In genomic region chr1:178241884-178242508, GRCm38 (mm10) we compare ENCODE assay signal across 10 mouse cellular contexts. TPM values are rescaled to one million over a fixed set of nuclear protein-coding genes. Genes with fewer than 3 reads are reported as not detected.
DNase-seq lines count a peak whose midpoint lies in the region; ATAC-seq and TF ChIP-seq lines count a peak whose summit lies in the region.
"Had no signal": no experiment of that assay in that cellular context is flagged by ENCODE, and none has a peak within 500 bp of the region (broad histone marks: within the 10 kb centered on the region; RNA-seq: fewer than 3 reads in every experiment).

No protein-coding gene starts in this region.

- H3K27ac ChIP-seq in forebrain, postnatal 0 days (ENCODE audit: low read depth, low read length) = no peak overlapping the region
- H3K27ac ChIP-seq in forebrain, embryonic 13.5 days = no peak overlapping the region
- H3K27ac ChIP-seq in thymus, adult 2 months (ENCODE audit: control insufficient read depth, insufficient read depth, low read length) = no peak overlapping the region
- H3K27ac ChIP-seq in liver, embryonic 11.5 days (ENCODE audit: low read depth, low read length) = no peak overlapping the region
- H3K27ac ChIP-seq: embryonic facial prominence, embryonic 12.5 days; heart, embryonic 13.5 days had no signal

- DNase-seq in forebrain, postnatal 0 days = no peak
- DNase-seq in thymus, adult 2 months = peak; percentile 21
- no peak for DNase-seq in thymus, adult 18-20 months
- no peak for DNase-seq in liver, embryonic 11.5 days (ENCODE audit: low spot score)
- DNase-seq in left cerebral cortex, postnatal 4 days = no peak
- DNase-seq in gastrocnemius, adult 8-10 months (ENCODE audit: low spot score in 2 of 2) = no peak
- DNase-seq in right cerebral cortex, postnatal 10 days (ENCODE audit: low spot score in 2 of 2) = no peak

- ATAC-seq in forebrain, postnatal 0 days = 0 out of 2 replicates have a peak, but pooled peaks have one; percentile 25
- no peak for ATAC-seq in forebrain, embryonic 13.5 days
- ATAC-seq in liver, embryonic 11.5 days (replicated peaks; ENCODE audit: low FRiP score) = peak; percentile 45

- intact Hi-C loops in left cerebral cortex, postnatal 4 days (cut with DNase I) = no loop called here

- no peaks in the 10 kb centered on the region for H3K9me3 ChIP-seq in forebrain, postnatal 0 days (ENCODE audit: low read length)
- H3K9me3 ChIP-seq in forebrain, embryonic 13.5 days (replicated peaks) = no peaks in the 10 kb centered on the region
- no peaks in the 10 kb centered on the region for H3K9me3 ChIP-seq in liver, embryonic 11.5 days (ENCODE audit: control insufficient read depth, low read length)
- H3K9me3 ChIP-seq: embryonic facial prominence, embryonic 12.5 days; heart, embryonic 13.5 days had no signal

- TF ChIP-seq CTCF in forebrain, postnatal 0 days (IDR thresholded peaks at IDR 0.05; ENCODE audit: low read depth) = peak; percentile 52
- no peak for TF ChIP-seq CTCF in thymus, adult 2 months (IDR thresholded peaks at IDR 0.05; ENCODE audit: borderline replicate concordance, control insufficient read depth, extremely low read depth, insufficient read depth, low read length, poor library complexity)

- H3K36me3 ChIP-seq in forebrain, postnatal 0 days (ENCODE audit: insufficient read depth) = peaks cover 13% of the 10 kb centered on the region
- peaks cover 15% of the 10 kb centered on the region for H3K36me3 ChIP-seq in forebrain, embryonic 13.5 days (ENCODE audit: poor library complexity, severe bottlenecking)
- 0 out of 2 replicates have a peak, but pooled peaks cover 7% of the 10 kb centered on the region for H3K36me3 ChIP-seq in thymus, adult 2 months (ENCODE audit: control insufficient read depth, insufficient read depth, low read length)
- H3K36me3 ChIP-seq in liver, embryonic 11.5 days (ENCODE audit: control insufficient read depth, insufficient read depth, low read length) = peaks cover 5% of the 10 kb centered on the region; the same call in 1 of the 2 replicates

- H3K9ac ChIP-seq in forebrain, postnatal 0 days = no peak overlapping the region
- no peak overlapping the region for H3K9ac ChIP-seq in forebrain, embryonic 13.5 days
- no peak overlapping the region for H3K9ac ChIP-seq in liver, embryonic 11.5 days (ENCODE audit: low read depth, low read length)
- H3K9ac ChIP-seq: embryonic facial prominence, embryonic 12.5 days; heart, embryonic 13.5 days had no signal

- TF ChIP-seq POLR2A in thymus, adult 2 months (IDR thresholded peaks at IDR 0.05; ENCODE audit: control insufficient read depth, extremely low read depth, insufficient read depth, low read length, poor library complexity) = no peak

- no peak overlapping the region for H3K4me3 ChIP-seq in forebrain, postnatal 0 days (ENCODE audit: low read depth, low read length)
- H3K4me3 ChIP-seq in forebrain, embryonic 13.5 days = no peak overlapping the region
- no peak overlapping the region for H3K4me3 ChIP-seq in thymus, adult 2 months (ENCODE audit: control insufficient read depth, insufficient read depth, low read length)
- H3K4me3 ChIP-seq in liver, embryonic 11.5 days (ENCODE audit: low read depth, low read length) = no peak overlapping the region
- H3K4me3 ChIP-seq: embryonic facial prominence, embryonic 12.5 days; heart, embryonic 13.5 days had no signal

- no peak overlapping the region for H3K4me2 ChIP-seq in forebrain, postnatal 0 days (ENCODE audit: low read depth)
- no peak overlapping the region for H3K4me2 ChIP-seq in forebrain, embryonic 13.5 days
- H3K4me2 ChIP-seq in liver, embryonic 11.5 days = no peak overlapping the region
- H3K4me2 ChIP-seq: embryonic facial prominence, embryonic 12.5 days; heart, embryonic 13.5 days had no signal

- H3K4me1 ChIP-seq in forebrain, postnatal 0 days (ENCODE audit: insufficient read depth) = no peaks in the 10 kb centered on the region
- no peaks in the 10 kb centered on the region for H3K4me1 ChIP-seq in forebrain, embryonic 13.5 days
- no peaks in the 10 kb centered on the region for H3K4me1 ChIP-seq in thymus, adult 2 months (replicated peaks; ENCODE audit: control insufficient read depth, insufficient read depth, low read length)
- H3K4me1 ChIP-seq in liver, embryonic 11.5 days (replicated peaks; ENCODE audit: control insufficient read depth, insufficient read depth, low read length) = no peaks in the 10 kb centered on the region
- H3K4me1 ChIP-seq: embryonic facial prominence, embryonic 12.5 days; heart, embryonic 13.5 days had no signal

- 97% methylated on average over 1 of the region's 1 CpGs for WGBS in forebrain, postnatal 0 days
- WGBS in forebrain, embryonic 13.5 days = 93% methylated on average over 1 of the region's 1 CpGs
- 100% methylated on average over 1 of the region's 1 CpGs for WGBS in thymus, adult 2 months
- 97% methylated on average over 1 of the region's 1 CpGs for WGBS in liver, embryonic 11.5 days

- no peaks in the 10 kb centered on the region for H3K27me3 ChIP-seq in forebrain, postnatal 0 days (ENCODE audit: insufficient read depth, low read length)
- H3K27me3 ChIP-seq in forebrain, embryonic 13.5 days = no peaks in the 10 kb centered on the region
- H3K27me3 ChIP-seq in thymus, adult 2 months (ENCODE audit: control insufficient read depth, insufficient read depth, low read length) = no peaks in the 10 kb centered on the region
- no peaks in the 10 kb centered on the region for H3K27me3 ChIP-seq in liver, embryonic 11.5 days (replicated peaks; ENCODE audit: control insufficient read depth, insufficient read depth, low read length)
- H3K27me3 ChIP-seq: embryonic facial prominence, embryonic 12.5 days; heart, embryonic 13.5 days had no signal

RNA-seq across cellular contexts. Expression of gene Desi2, which starts 54.8 kb away (rescaled TPM):
- total RNA-seq in forebrain, postnatal 0 days (2014; rRNA removed) = 24.2 and 26.1 TPM in 2 replicates
- 13.1 and 27.2 TPM in 2 replicates for polyA plus RNA-seq in forebrain, postnatal 0 days (2015; fragmentation: Nextera tagmentation; extraction: Ambion mirVana)
- 18.7 and 19.6 TPM in 2 replicates for polyA plus RNA-seq in forebrain, embryonic 13.5 days (2015; fragmentation: Nextera tagmentation; extraction: Ambion mirVana)
- 14.8 and 15.7 TPM in 2 replicates for polyA plus RNA-seq in thymus, adult 2 months (2012; rRNA removed)
- polyA plus RNA-seq in liver, embryonic 11.5 days (2014; fragmentation: Nextera tagmentation; extraction: Ambion mirVana) = 18.6 and 19.5 TPM in 2 replicates
- 10 to 100 TPM; 24.0 to 27.5 TPM for total RNA-seq in left cerebral cortex, postnatal 4 days (2021)
- total RNA-seq in gastrocnemius, adult 8-10 months (2022) = 10 to 100 TPM; 33.8 to 42.0 (median 34.6) TPM
